Mouse (Mus musculus): ENCODE results near the gene Tsks. TPM values are rescaled to one million over a fixed set of nuclear protein-coding genes. Genes with fewer than 3 reads are reported as not detected.

Tsks gene
- polyA plus RNA-seq, 1 experiment from 2014 or later, result not detected

DNA sequence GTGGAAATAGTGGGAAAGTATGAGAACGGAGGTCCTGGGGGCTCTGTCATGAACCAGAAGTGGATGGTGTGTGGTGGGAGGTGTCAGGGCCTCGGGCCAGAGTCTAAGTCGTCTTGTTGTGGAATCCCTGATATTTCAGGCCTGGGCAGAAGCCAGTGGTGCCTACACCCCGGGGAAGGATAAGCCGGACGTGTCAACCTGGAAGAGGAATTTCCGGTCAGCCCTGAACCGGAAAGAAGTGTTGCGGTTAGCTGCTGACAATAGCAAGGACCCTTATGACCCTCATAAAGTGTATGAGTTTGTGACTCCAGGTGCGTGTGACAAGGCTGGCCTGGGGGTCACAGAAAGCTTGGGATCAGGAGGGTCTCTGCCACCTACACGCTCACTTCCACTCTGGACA, 56.7 kb downstream of the Tsks start:
- ATAC-seq (ENCODE audit: insufficient number of reproducible peaks, insufficient read depth, low FRiP score, low read depth), result no peak
- H3K36me3 ChIP-seq (ENCODE audit: control insufficient read depth, insufficient read depth, low read length), result peaks cover 63% of the 10 kb centered on the region
- H3K9ac ChIP-seq (ENCODE audit: low read length), result peak overlapping the region; percentile 44; the same call in 1 of the 2 replicates
- H3K4me2 ChIP-seq (ENCODE audit: low read length), result peak overlapping the region; percentile 75
- WGBS, result 41% methylated on average over 11 of the region's 11 CpGs
- peak overlapping the region; percentile 31 to 42; a peak in 2 of 4 replicates for H3K27ac ChIP-seq (replicated peaks in 1 of 2; ENCODE audit: control insufficient read depth in 1 of 2, insufficient read depth in 1 of 2, low read depth in 2 of 2, low read length in 2 of 2)
- peak overlapping the region in 1 of 2 experiments; percentile 3; a peak in 1 of 4 replicates for H3K4me3 ChIP-seq (ENCODE audit: control insufficient read depth in 1 of 2, insufficient read depth in 1 of 2, low read depth in 1 of 2, low read length in 2 of 2)
- peaks cover 14 to 34% of the 10 kb centered on the region in 2 experiments for H3K4me1 ChIP-seq (ENCODE audit: control insufficient read depth in 2 of 2, insufficient read depth in 2 of 2, low read length in 2 of 2)
- no peaks in the 10 kb centered on the region for H3K27me3 ChIP-seq (ENCODE audit: control insufficient read depth, insufficient read depth, low read length)
- H3K9me3 ChIP-seq (ENCODE audit: control insufficient read depth, low read length), result no peaks in the 10 kb centered on the region

DNA sequence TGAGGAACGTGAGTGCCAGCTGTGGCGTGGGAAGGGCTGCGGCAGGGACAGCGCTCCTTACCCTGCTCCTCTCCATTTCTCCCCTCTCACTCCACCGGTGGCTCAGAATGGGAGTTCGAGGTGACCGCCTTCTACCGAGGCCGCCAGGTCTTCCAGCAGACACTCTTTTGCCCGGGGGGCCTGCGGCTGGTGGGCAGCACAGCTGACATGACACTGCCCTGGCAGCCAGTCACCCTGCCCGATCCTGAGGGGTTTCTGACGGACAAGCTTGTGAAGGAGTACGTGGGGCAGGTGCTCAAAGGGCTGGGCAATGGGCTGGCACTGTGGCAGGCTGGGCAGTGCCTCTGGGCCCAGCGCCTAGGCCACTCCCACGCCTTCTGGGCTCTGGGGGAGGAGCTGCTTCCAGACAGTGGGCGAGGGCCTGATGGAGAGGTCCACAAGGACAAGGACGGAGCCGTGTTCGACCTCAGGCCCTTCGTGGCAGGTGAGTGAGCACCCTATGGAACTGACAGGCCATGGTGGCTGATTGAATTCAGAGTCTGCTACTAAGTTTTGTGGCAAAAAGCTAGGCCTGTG, 57.6 kb downstream of the Tsks start:
- Histone ChIP-seq H3K4me3 (ENCODE audit: control insufficient read depth in 1 of 2, insufficient read depth in 1 of 2, low read depth in 1 of 2, low read length in 2 of 2) (no peak overlapping the region), H3K9ac (ENCODE audit: low read length) (no peak overlapping the region), H3K27me3 (ENCODE audit: control insufficient read depth, insufficient read depth, low read length) (no peaks in the 10 kb centered on the region), H3K4me2 (ENCODE audit: low read length) (no peak overlapping the region), H3K36me3 (ENCODE audit: control insufficient read depth, insufficient read depth, low read length) (peaks cover 63% of the 10 kb centered on the region), H3K27ac (replicated peaks in 1 of 2; ENCODE audit: control insufficient read depth in 1 of 2, insufficient read depth in 1 of 2, low read depth in 2 of 2, low read length in 2 of 2) (no peak overlapping the region), H3K9me3 (ENCODE audit: control insufficient read depth, low read length) (no peaks in the 10 kb centered on the region), H3K4me1 (ENCODE audit: control insufficient read depth in 2 of 2, insufficient read depth in 2 of 2, low read length in 2 of 2) (peaks cover 14 to 34% of the 10 kb centered on the region in 2 experiments)
- 83% methylated on average over 21 of the region's 21 CpGs for WGBS
- ATAC-seq (ENCODE audit: insufficient number of reproducible peaks, insufficient read depth, low FRiP score, low read depth), result no peak

GRCm38 (mm10) chr7:45002440-45002839, 59.4 kb downstream of the Tsks start:
- Histone ChIP-seq H3K9ac (ENCODE audit: low read length) (no peak overlapping the region), H3K9me3 (ENCODE audit: control insufficient read depth, low read length) (no peaks in the 10 kb centered on the region), H3K4me1 (ENCODE audit: control insufficient read depth in 2 of 2, insufficient read depth in 2 of 2, low read length in 2 of 2) (peaks cover 9 to 24% of the 10 kb centered on the region in 2 experiments), H3K4me2 (ENCODE audit: low read length) (no peak overlapping the region), H3K36me3 (ENCODE audit: control insufficient read depth, insufficient read depth, low read length) (peaks cover 78% of the 10 kb centered on the region), H3K27me3 (ENCODE audit: control insufficient read depth, insufficient read depth, low read length) (no peaks in the 10 kb centered on the region), H3K4me3 (ENCODE audit: control insufficient read depth in 1 of 2, insufficient read depth in 1 of 2, low read depth in 1 of 2, low read length in 2 of 2) (no peak overlapping the region), H3K27ac (replicated peaks in 1 of 2; ENCODE audit: control insufficient read depth in 1 of 2, insufficient read depth in 1 of 2, low read depth in 2 of 2, low read length in 2 of 2) (no peak overlapping the region)
- ATAC-seq (ENCODE audit: insufficient number of reproducible peaks, insufficient read depth, low FRiP score, low read depth), result no peak
- WGBS, result 74% methylated on average over 7 of the region's 7 CpGs

GRCm38 (mm10) chr7:45004546-45004945, 61.5 kb downstream of the Tsks start:
- WGBS, result 47% methylated on average over 3 of the region's 3 CpGs
- H3K9ac ChIP-seq (ENCODE audit: low read length), result no peak overlapping the region
- no peaks in the 10 kb centered on the region for H3K9me3 ChIP-seq (ENCODE audit: control insufficient read depth, low read length)
- peaks cover 99% of the 10 kb centered on the region for H3K36me3 ChIP-seq (ENCODE audit: control insufficient read depth, insufficient read depth, low read length)
- ATAC-seq (ENCODE audit: insufficient number of reproducible peaks, insufficient read depth, low FRiP score, low read depth), result no peak
- no peak overlapping the region for H3K4me2 ChIP-seq (ENCODE audit: low read length)
- no peaks in the 10 kb centered on the region for H3K27me3 ChIP-seq (ENCODE audit: control insufficient read depth, insufficient read depth, low read length)
- peak overlapping the region; percentile 35 to 45; a peak in 2 of 4 replicates for H3K27ac ChIP-seq (replicated peaks in 1 of 2; ENCODE audit: control insufficient read depth in 1 of 2, insufficient read depth in 1 of 2, low read depth in 2 of 2, low read length in 2 of 2)
- H3K4me1 ChIP-seq (ENCODE audit: control insufficient read depth in 2 of 2, insufficient read depth in 2 of 2, low read length in 2 of 2), result peaks cover 4 to 13% of the 10 kb centered on the region in 2 experiments
- H3K4me3 ChIP-seq (ENCODE audit: control insufficient read depth in 1 of 2, insufficient read depth in 1 of 2, low read depth in 1 of 2, low read length in 2 of 2), result no peak overlapping the region

DNA sequence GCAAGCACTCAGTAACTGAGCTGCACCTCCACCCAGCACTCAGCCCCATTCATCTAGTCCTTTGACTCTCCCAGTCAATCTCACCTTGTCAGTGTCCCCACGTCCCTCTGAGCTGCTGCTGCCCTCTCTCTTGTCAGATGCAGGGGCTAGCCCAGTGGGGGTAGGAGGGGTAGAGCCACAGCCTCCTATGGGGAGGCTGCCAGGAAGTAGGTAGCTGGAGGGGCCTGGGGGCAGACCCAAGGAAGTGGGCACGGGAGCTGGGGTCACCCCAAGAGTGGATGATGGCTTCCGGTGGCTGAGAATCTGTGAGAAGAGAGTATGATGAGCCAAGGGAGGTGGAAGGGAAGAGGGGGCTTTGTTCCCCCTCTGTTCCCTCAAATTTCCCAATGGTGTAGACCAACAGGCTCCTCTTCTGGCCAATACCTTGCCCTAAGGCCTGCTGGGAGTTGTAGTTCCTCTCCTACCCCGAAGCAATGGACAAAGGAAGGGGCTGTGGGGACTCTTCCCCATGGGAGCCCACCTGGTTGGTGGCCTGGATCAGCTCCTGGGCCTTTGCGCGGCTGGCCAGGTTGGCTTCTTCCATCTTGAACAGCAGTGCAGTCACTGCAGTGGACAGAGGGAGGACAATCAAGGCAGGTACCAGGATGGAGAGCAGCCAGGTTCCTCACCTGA, 62.5 kb downstream of the Tsks start:
- no peaks in the 10 kb centered on the region for H3K27me3 ChIP-seq (ENCODE audit: control insufficient read depth, insufficient read depth, low read length)
- H3K9ac ChIP-seq (ENCODE audit: low read length), result no peak overlapping the region
- peaks cover 0 to 4% of the 10 kb centered on the region in 2 experiments; a peak in 1 of 4 replicates for H3K4me1 ChIP-seq (ENCODE audit: control insufficient read depth in 2 of 2, insufficient read depth in 2 of 2, low read length in 2 of 2)
- ATAC-seq (ENCODE audit: insufficient number of reproducible peaks, insufficient read depth, low FRiP score, low read depth), result no peak
- H3K9me3 ChIP-seq (ENCODE audit: control insufficient read depth, low read length), result no peaks in the 10 kb centered on the region
- 86% methylated on average over 6 of the region's 6 CpGs for whole genome bisulfite sequencing
- H3K4me3 ChIP-seq (ENCODE audit: control insufficient read depth in 1 of 2, insufficient read depth in 1 of 2, low read depth in 1 of 2, low read length in 2 of 2), result no peak overlapping the region
- H3K36me3 ChIP-seq (ENCODE audit: control insufficient read depth, insufficient read depth, low read length), result peaks cover 99% of the 10 kb centered on the region
- no peak overlapping the region for H3K27ac ChIP-seq (replicated peaks in 1 of 2; ENCODE audit: control insufficient read depth in 1 of 2, insufficient read depth in 1 of 2, low read depth in 2 of 2, low read length in 2 of 2)
- no peak overlapping the region for H3K4me2 ChIP-seq (ENCODE audit: low read length)

GRCm38 (mm10) chr7:45006503-45006902, 63.5 kb downstream of the Tsks start:
- Histone ChIP-seq H3K9me3 (ENCODE audit: control insufficient read depth, low read length) (no peaks in the 10 kb centered on the region), H3K4me2 (ENCODE audit: low read length) (no peak overlapping the region), H3K4me1 (ENCODE audit: control insufficient read depth in 2 of 2, insufficient read depth in 2 of 2, low read length in 2 of 2) (no peaks in the 10 kb centered on the region; a peak in 1 of 4 replicates), H3K27me3 (ENCODE audit: control insufficient read depth, insufficient read depth, low read length) (no peaks in the 10 kb centered on the region), H3K9ac (ENCODE audit: low read length) (no peak overlapping the region), H3K4me3 (ENCODE audit: control insufficient read depth in 1 of 2, insufficient read depth in 1 of 2, low read depth in 1 of 2, low read length in 2 of 2) (no peak overlapping the region), H3K27ac (replicated peaks in 1 of 2; ENCODE audit: control insufficient read depth in 1 of 2, insufficient read depth in 1 of 2, low read depth in 2 of 2, low read length in 2 of 2) (no peak overlapping the region), H3K36me3 (ENCODE audit: control insufficient read depth, insufficient read depth, low read length) (peaks cover 99% of the 10 kb centered on the region)
- ATAC-seq (ENCODE audit: insufficient number of reproducible peaks, insufficient read depth, low FRiP score, low read depth), result no peak
- WGBS, result 91% methylated on average over 12 of the region's 12 CpGs

DNA sequence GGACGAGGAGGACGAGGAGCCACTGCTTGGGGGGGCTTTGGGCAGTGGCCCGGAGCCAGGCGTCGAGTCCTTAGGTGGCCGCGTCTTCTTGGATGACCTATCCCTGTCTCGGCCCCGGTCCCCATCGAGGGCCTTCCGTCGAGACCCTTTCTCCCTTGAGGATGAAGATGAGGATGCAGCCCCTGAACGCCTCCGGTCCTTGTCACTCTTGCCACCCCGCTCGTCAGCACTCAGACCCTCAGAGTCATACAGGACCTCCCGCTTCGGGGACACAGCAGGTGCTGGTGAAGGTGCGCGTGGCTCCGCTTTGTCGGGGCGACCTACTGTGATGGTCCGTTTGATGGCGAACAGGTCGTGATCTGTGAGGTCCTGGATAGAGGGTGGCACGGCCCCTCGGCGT, 64.1 kb downstream of the Tsks start:
- Histone ChIP-seq H3K4me2 (ENCODE audit: low read length) (no peak overlapping the region), H3K27me3 (ENCODE audit: control insufficient read depth, insufficient read depth, low read length) (no peaks in the 10 kb centered on the region), H3K36me3 (ENCODE audit: control insufficient read depth, insufficient read depth, low read length) (peaks cover 99% of the 10 kb centered on the region), H3K9ac (ENCODE audit: low read length) (no peak overlapping the region), H3K4me3 (ENCODE audit: control insufficient read depth in 1 of 2, insufficient read depth in 1 of 2, low read depth in 1 of 2, low read length in 2 of 2) (no peak overlapping the region), H3K9me3 (ENCODE audit: control insufficient read depth, low read length) (no peaks in the 10 kb centered on the region), H3K27ac (replicated peaks in 1 of 2; ENCODE audit: control insufficient read depth in 1 of 2, insufficient read depth in 1 of 2, low read depth in 2 of 2, low read length in 2 of 2) (no peak overlapping the region), H3K4me1 (ENCODE audit: control insufficient read depth in 2 of 2, insufficient read depth in 2 of 2, low read length in 2 of 2) (no peaks in the 10 kb centered on the region)
- 94% methylated on average over 29 of the region's 29 CpGs for WGBS
- ATAC-seq (ENCODE audit: insufficient number of reproducible peaks, insufficient read depth, low FRiP score, low read depth), result no peak
